Mouse (Mus musculus) gastrocnemius, adult 2 months (tissue): ENCODE measurements around the gene Zswim1. TPM values are rescaled to one million over a fixed set of nuclear protein-coding genes. Genes with fewer than 3 reads are reported as not detected.

Experiments used
- DNase-seq: peaks from one replicate; pipeline ENCODE4 v3.0.0; 2022
- H3K27ac ChIP-seq: fragments of 200-600 bp; 2 replicates; pipeline ENCODE4 v1.8.1; 2022; ENCODE audit warnings: mild to moderate bottlenecking
- H3K4me3 ChIP-seq: fragments of 200-600 bp; 2 replicates; pipeline ENCODE4 v1.8.1; 2022; ENCODE audit warnings: mild to moderate bottlenecking, moderate library complexity
- CTCF ChIP-seq: fragments of 200-600 bp; IDR thresholded peaks from 2 replicates; pipeline ENCODE4 v1.8.1; 2022; ENCODE audit warnings: antibody characterized with exemption, mild to moderate bottlenecking, moderate library complexity
- intact Hi-C: fragments of 180-260 bp; cut with DNase I; formaldehyde crosslinking; loops from one replicate; pipeline ENCODE4 v1.15.1; 2025
- total RNA-seq, 2 experiments: library from RNA; stranded (reverse); gene quantifications; 2 replicates each; pipeline ENCODE4 v1.2.3; 2021

The Zswim1 gene
- total RNA-seq, 2 experiments from 2014 or later, result 4.6 to 4.9 TPM

DNA sequence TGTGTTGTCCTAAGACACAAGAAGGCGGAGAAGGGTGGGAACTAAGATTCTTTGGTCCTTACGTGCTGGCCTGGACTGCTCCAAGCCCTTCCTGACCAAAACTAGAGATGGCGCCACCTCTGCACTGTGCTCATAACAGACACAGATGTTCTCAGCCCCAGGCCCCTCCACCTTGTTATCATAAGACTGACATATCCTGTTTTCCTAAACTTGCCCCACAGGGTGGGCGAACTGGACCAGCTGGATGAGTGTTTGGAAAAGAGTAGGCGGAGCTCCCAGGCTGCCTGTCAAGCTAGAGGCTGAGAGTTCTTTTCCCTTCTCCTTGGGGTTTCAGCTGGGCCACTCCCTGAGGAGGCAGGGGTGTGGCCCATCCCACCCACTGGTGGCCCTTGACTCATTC is 4.8 kb upstream of the Zswim1 start:
- TF ChIP-seq CTCF, result no peak
- Histone ChIP-seq H3K4me3 (no peak overlapping the region), H3K27ac (no peak overlapping the region)
- DNase-seq, result no peak
- intact Hi-C loops, result no loop called here

GRCm38 (mm10) chr2:164821060-164821459 is 1.4 kb upstream of the Zswim1 start:
- intact Hi-C loops, result no loop called here
- no peak for DNase-seq
- no peak for TF ChIP-seq CTCF
- H3K4me3 ChIP-seq, result no peak overlapping the region
- no peak overlapping the region for H3K27ac ChIP-seq

- no peak for TF ChIP-seq CTCF
- Histone ChIP-seq H3K27ac (peak overlapping the region; percentile 88), H3K4me3 (peak overlapping the region; percentile 92)
- DNase-seq, result no peak
- intact Hi-C loops, result loop anchor here (2.0 kb wide), 1 partner anchor 16 kb away; no protein-coding TSS in a partner anchor
These were observed 697 bp downstream of the Zswim1 start for GRCm38 (mm10) chr2:164823181-164823585.

DNA sequence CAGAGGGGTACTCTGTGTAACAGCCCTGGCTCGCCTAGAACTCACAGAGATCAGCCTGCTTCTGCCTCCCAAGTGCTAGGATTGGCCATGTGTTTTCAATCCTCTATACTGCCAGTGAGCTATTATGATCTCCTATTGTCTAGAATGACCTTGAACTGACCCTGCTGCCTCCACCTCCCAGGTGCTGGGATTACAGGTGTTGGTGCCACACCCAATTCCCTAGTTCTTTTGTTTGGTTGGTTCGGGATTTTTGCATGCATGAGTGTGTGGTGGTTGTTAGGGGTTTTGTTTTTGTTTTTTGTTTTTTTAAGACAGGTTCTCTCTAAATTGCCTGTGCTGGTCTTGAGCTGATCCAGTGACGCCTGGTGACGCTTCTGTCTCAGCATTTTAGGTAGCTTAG is 1.5 kb downstream of the Zswim1 start:
- intact Hi-C loops, result loop anchor here (2.0 kb wide), 1 partner anchor 17 kb away; no protein-coding TSS in a partner anchor
- no peak for TF ChIP-seq CTCF
- Histone ChIP-seq H3K27ac (no peak overlapping the region; the same call in 1 of the 2 replicates), H3K4me3 (peak overlapping the region; percentile 92)
- no peak for DNase-seq

DNA sequence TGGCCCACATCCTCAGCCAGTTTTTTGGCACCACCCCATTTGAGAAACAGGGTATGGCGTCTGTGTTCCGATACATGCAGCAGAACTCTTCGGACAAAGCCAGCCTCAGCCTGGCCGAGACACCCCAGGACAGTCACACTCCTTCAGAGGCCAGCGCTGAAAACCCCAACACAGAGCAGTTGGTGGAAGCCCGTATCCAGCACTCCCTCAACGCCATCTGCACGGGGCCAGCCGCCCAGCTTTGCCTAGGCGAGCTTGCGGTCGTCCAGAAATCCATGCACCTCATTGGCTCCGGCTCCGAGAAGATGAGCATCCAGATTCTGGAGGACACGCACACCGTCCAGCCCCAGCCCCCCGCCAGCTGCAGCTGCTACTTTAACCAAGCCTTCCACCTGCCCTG is 3.0 kb downstream of the Zswim1 start:
- Histone ChIP-seq H3K4me3 (no peak overlapping the region), H3K27ac (no peak overlapping the region)
- no peak for DNase-seq
- TF ChIP-seq CTCF, result no peak
- intact Hi-C loops, result no loop called here

DNA sequence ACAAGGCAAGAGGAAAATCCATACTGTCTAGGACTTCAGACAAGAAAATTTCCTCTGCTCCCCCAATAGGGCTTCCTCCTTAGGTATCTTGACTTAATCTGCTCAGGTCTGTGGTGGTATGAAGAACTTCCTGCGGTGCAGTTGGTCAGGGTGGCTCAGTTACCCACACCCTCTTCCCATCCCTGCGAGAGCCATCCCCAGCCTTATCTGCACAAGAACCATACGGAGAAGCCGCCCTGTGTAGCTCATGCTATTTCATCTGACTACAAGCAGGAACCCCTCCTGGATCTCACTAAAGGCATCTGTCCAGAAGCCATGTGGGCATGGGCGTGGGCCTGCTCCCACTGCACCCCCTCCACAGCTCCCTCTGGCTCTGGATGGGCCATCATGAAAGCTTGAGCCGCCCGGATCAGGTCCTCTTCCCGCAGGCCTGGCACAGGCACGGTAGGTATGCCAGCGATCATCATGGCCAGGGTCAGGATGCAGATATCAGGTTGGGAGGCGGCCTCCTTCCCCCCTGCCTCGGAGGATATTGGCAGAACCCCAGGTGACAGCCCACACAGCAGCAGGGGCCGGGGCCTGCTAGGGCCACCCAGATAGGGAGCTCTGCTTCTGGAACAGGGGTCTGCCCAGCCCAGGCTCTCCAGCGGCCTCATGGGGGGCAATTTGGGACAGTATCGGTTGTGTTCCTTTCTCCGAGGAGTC is 4.8 kb downstream of the Zswim1 start:
- Histone ChIP-seq H3K4me3 (no peak overlapping the region), H3K27ac (no peak overlapping the region)
- TF ChIP-seq CTCF, result no peak
- DNase-seq, result no peak
- intact Hi-C loops, result no loop called here

GRCm38 (mm10) chr2:164828437-164828836 is 6.0 kb downstream of the Zswim1 start, which contains the start of gene Spata25:
TSS of gene Spata25 (minus strand) at chr2:164828537.
- no peak within 1 kb of the TSS for H3K4me3 ChIP-seq
- no peak for TF ChIP-seq CTCF
- no peak for DNase-seq
- intact Hi-C loops, result no loop called here
- H3K27ac ChIP-seq, result no peak within 1 kb of the TSS

- no peak for TF ChIP-seq CTCF
- intact Hi-C loops, result no loop called here
- Histone ChIP-seq H3K27ac (no peak overlapping the region), H3K4me3 (no peak overlapping the region)
- DNase-seq, result no peak
These were observed 6.6 kb downstream of the Zswim1 start for GRCm38 (mm10) chr2:164829090-164829489.

DNA sequence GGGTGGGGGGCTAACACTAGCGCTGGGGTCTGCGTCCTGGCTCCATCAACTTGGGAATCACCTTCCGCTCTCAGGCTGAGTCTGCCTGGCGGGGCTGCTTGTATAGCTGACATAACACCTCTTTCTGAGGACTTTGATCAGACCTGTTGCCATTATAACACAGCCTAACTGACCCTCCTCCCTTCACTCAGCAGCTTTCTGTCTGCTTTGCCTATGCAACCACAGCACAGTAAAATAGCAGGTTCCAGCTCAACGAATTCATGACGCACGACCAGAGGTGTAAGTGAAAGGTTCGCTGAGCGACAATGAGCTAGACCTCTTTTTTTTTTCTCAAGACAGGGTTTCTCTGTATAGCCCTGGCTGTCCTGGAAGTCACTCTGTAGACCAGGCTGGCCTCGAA is 8.5 kb downstream of the Zswim1 start:
- no peak for DNase-seq
- no peak overlapping the region for H3K27ac ChIP-seq
- no peak overlapping the region for H3K4me3 ChIP-seq
- intact Hi-C loops, result no loop called here
- TF ChIP-seq CTCF, result no peak

DNA sequence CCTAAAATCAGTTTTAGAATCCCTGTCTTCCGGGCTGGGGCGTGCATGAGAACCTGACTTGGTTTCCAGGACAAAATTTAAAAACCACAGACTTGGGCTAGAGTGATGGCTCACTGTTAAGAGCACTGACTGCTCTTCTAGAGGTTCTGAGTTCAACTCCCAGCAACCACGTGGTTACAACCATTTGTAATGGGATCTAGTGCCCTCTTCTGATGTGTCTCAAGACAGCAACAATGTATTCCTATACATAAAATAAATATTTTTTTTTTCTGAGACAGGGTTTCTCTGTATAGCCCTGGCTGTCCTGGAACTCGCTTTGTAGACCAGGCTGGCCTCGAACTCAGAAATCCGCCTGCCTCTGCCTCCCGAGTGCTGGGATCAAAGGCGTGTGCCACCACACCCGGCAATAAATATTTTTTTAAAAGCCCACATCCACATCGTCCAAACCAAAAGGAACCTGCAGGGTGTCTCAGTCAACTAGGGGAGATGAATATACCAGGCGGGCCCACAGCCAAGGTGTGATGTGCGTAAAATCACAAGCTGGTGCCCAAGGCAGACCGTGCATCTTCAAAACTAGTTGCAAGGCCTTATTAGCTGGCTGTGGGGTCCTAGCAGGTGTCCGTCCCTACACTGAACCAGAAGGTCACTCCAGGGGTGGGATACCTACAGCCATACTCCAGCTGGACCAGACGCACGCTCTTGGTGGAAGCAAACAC is 9.7 kb downstream of the Zswim1 start:
- TF ChIP-seq CTCF, result no peak
- peak overlapping the region; percentile 75 for H3K4me3 ChIP-seq
- intact Hi-C loops, result loop anchor here (2.0 kb wide), 2 partner anchors 47 to 79 kb away; partner anchors contain the start of genes Pcif1 and Zfp335
- DNase-seq, result no peak
- H3K27ac ChIP-seq, result peak overlapping the region; percentile 95

GRCm38 (mm10) chr2:164832748-164833301 is 10.3 kb downstream of the Zswim1 start, which contains the start of gene Ctsa:
TSS of gene Ctsa (plus strand) at chr2:164832873.
- Histone ChIP-seq H3K4me3 (peak within 1 kb of the TSS; percentile 75), H3K27ac (peak within 1 kb of the TSS; percentile 95)
- peak; percentile 75 for TF ChIP-seq CTCF
- intact Hi-C loops, result loop anchor here (2.0 kb wide), 2 partner anchors 46 to 78 kb away; partner anchors contain the start of genes Pcif1 and Zfp335
- DNase-seq, result peak; percentile 88

DNA sequence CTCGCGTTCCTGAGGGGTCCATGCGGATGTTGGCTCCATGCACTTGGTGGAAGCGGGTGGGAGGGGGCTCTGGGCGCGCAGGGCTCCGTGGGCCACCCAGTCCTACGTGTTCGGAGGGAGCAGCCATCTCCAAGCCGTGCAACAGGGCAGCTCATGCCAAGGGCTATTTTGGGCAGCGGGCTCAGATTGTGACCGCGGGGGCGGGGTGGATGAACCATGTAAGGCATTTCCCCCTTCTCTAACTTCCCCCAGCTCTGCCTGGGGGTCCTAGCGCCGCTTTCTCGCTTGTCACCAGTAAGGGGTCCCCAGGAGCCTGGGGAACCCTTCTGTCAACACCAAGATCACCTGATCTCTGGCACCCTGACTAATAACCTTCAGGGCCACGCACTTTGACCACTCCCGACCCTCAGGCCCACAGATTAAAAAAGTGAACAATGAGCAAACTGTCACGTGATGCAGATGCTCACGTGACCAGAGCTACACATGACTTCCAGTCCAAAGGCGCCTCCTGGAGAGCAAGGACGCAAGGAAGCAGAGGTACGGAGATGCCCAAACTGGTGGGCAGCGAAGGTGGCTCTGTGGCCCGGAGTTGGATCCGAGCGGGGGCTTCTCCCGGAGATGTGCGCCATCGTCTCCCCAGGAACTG is 11.0 kb downstream of the Zswim1 start, which contains the start of gene Neurl2:
Neurl2 (minus strand) TSS at position 143 of the 646 bp plus-strand sequence.
- TF ChIP-seq CTCF, result peak; percentile 5; the same call in 1 of the 2 replicates
- peak within 1 kb of the TSS; percentile 75 for H3K4me3 ChIP-seq
- H3K27ac ChIP-seq, result peak within 1 kb of the TSS; percentile 95
- peak; percentile 94 for DNase-seq
- intact Hi-C loops, result loop anchor here (2.0 kb wide), 2 partner anchors 45 to 77 kb away; partner anchors contain the start of genes Pcif1 and Zfp335
